Comparison of ENCODE assay signal across 8 mouse cellular contexts in genomic region chr9:37528225-37528970, GRCm38 (mm10). TPM values are rescaled to one million over a fixed set of nuclear protein-coding genes. Genes with fewer than 3 reads are reported as not detected.
DNase-seq lines count a peak whose midpoint lies in the region; ATAC-seq and TF ChIP-seq lines count a peak whose summit lies in the region.

No protein-coding gene starts in this region.

- H3K4me3 ChIP-seq in spleen, adult 2 months (ENCODE audit: extremely low read depth, insufficient read depth, insufficient read length): peak overlapping the region; percentile 29; the same call in 1 of the 2 replicates
- peak overlapping the region; percentile 7 for H3K4me3 ChIP-seq in intestine, embryonic 14.5 days (ENCODE audit: low read depth, low read length)

- 47% methylated on average over 9 of the region's 9 CpGs for WGBS in spleen, adult 2 months
- 30% methylated on average over 9 of the region's 9 CpGs for whole genome bisulfite sequencing in intestine, embryonic 14.5 days

- H3K4me2 ChIP-seq in intestine, embryonic 14.5 days (ENCODE audit: low read length): peak overlapping the region; percentile 13; the same call in 1 of the 2 replicates

- peaks cover 7% of the 10 kb centered on the region for H3K27me3 ChIP-seq in spleen, adult 2 months (ENCODE audit: control insufficient read depth, insufficient read depth, low read length)
- H3K27me3 ChIP-seq in intestine, embryonic 14.5 days (replicated peaks; ENCODE audit: control insufficient read depth, insufficient read depth, low read length): peaks cover 56% of the 10 kb centered on the region

- no peak overlapping the region for H3K9ac ChIP-seq in intestine, embryonic 14.5 days (ENCODE audit: low read length)

- H3K9me3 ChIP-seq in intestine, embryonic 14.5 days (ENCODE audit: control insufficient read depth, low read length): peaks cover 3% of the 10 kb centered on the region; the same call in 1 of the 2 replicates

- H3K36me3 ChIP-seq in spleen, adult 2 months (ENCODE audit: control insufficient read depth, insufficient read depth, low read length): peaks cover 2% of the 10 kb centered on the region; the same call in 1 of the 2 replicates
- peaks cover 19% of the 10 kb centered on the region for H3K36me3 ChIP-seq in intestine, embryonic 14.5 days (ENCODE audit: control insufficient read depth, insufficient read depth, low read length)

- H3K4me1 ChIP-seq in spleen, adult 2 months (ENCODE audit: control insufficient read depth, insufficient read depth, insufficient read length): peaks cover 4% of the 10 kb centered on the region; the same call in 1 of the 2 replicates
- peaks cover 12% of the 10 kb centered on the region; the same call in 1 of the 2 replicates for H3K4me1 ChIP-seq in intestine, embryonic 14.5 days (replicated peaks; ENCODE audit: control insufficient read depth, insufficient read depth, low read length)

- no peak for TF ChIP-seq POLR2A in spleen, adult 2 months (IDR thresholded peaks at IDR 0.05; ENCODE audit: low read depth, low read length)

- no peak for DNase-seq in spleen, adult 2 months (ENCODE audit: low read depth in 1 of 2, low spot score in 2 of 2)
- DNase-seq in spleen, postnatal 14 days (ENCODE audit: low spot score in 2 of 2): no peak
- no peak for DNase-seq in intestine, embryonic 14.5 days (ENCODE audit: low spot score)
- DNase-seq in lung, adult 18-20 months: peak; percentile 54 to 80
- DNase-seq in testis, postnatal 10 days (ENCODE audit: low spot score): peak; percentile 32
- DNase-seq in cerebellum, adult 9-10 months: no peak
- no peak for DNase-seq in thymus, postnatal 10 days (ENCODE audit: low spot score in 2 of 2)

- no peak overlapping the region for H3K27ac ChIP-seq in spleen, adult 2 months (ENCODE audit: insufficient read depth, low read length)
- peak overlapping the region; percentile 36; the same call in 1 of the 2 replicates for H3K27ac ChIP-seq in intestine, embryonic 14.5 days (ENCODE audit: low read depth)

- no peak for TF ChIP-seq CTCF in spleen, adult 2 months (IDR thresholded peaks at IDR 0.05; ENCODE audit: extremely low read depth, insufficient read depth, insufficient read length, insufficient replicate concordance)

- ATAC-seq in intestine, embryonic 14.5 days (replicated peaks; ENCODE audit: low FRiP score, low TSS enrichment, low read depth): no peak
- ATAC-seq in erythroblast, adult 5-6 weeks (replicated peaks; ENCODE audit: low FRiP score, poor library complexity, severe bottlenecking): no peak

RNA-seq across cellular contexts. Expression of gene Esam, which starts 0.5 kb away (rescaled TPM):
- polyA plus RNA-seq in spleen, adult 2 months (2012; rRNA removed): 19.2 and 19.6 TPM in 2 replicates
- 47.2 and 50.4 TPM in 2 replicates for polyA plus RNA-seq in intestine, embryonic 14.5 days (2014; fragmentation: Nextera tagmentation; extraction: Ambion mirVana)
- total RNA-seq in erythroblast, adult 5-6 weeks (2015; ENCODE audit: low replicate concordance): not detected in 2 replicates
- 0.42 TPM in 1 of 2 replicates, not detected in the other for total RNA-seq in erythroblast, adult 5-6 weeks (2017; ENCODE audit: low replicate concordance)

RNA-seq across cellular contexts. Expression of gene Vsig2, which starts 10.7 kb away (rescaled TPM):
- 2.1 and 3.7 TPM in 2 replicates for polyA plus RNA-seq in spleen, adult 2 months (2012; rRNA removed)
- 2.9 and 6.3 TPM in 2 replicates for polyA plus RNA-seq in intestine, embryonic 14.5 days (2014; fragmentation: Nextera tagmentation; extraction: Ambion mirVana)
- total RNA-seq in erythroblast, adult 5-6 weeks (2015; ENCODE audit: low replicate concordance): not detected in 2 replicates
- total RNA-seq in erythroblast, adult 5-6 weeks (2017; ENCODE audit: low replicate concordance): not detected in 2 replicates

RNA-seq across cellular contexts. Expression of gene Nrgn, which starts 24.3 kb away (rescaled TPM):
- 35.3 and 45.1 TPM in 2 replicates for polyA plus RNA-seq in spleen, adult 2 months (2012; rRNA removed)
- 2.5 and 3.4 TPM in 2 replicates for polyA plus RNA-seq in intestine, embryonic 14.5 days (2014; fragmentation: Nextera tagmentation; extraction: Ambion mirVana)
- total RNA-seq in erythroblast, adult 5-6 weeks (2015; ENCODE audit: low replicate concordance): 1.7 TPM in 1 of 2 replicates, not detected in the other
- total RNA-seq in erythroblast, adult 5-6 weeks (2017; ENCODE audit: low replicate concordance): 2.9 TPM in 1 of 2 replicates, not detected in the other

RNA-seq across cellular contexts. Expression of gene Siae, which starts 27.1 kb away (rescaled TPM):
- polyA plus RNA-seq in spleen, adult 2 months (2012; rRNA removed): 3.5 and 3.8 TPM in 2 replicates
- polyA plus RNA-seq in intestine, embryonic 14.5 days (2014; fragmentation: Nextera tagmentation; extraction: Ambion mirVana): 12.2 and 13.0 TPM in 2 replicates
- total RNA-seq in erythroblast, adult 5-6 weeks (2015; ENCODE audit: low replicate concordance): 1.7 and 1.9 TPM in 2 replicates
- total RNA-seq in erythroblast, adult 5-6 weeks (2017; ENCODE audit: low replicate concordance): 1.4 and 2.6 TPM in 2 replicates

RNA-seq across cellular contexts. Expression of gene Msantd2, which starts 39.3 kb away (rescaled TPM):
- 18.6 and 21.8 TPM in 2 replicates for polyA plus RNA-seq in spleen, adult 2 months (2012; rRNA removed)
- polyA plus RNA-seq in intestine, embryonic 14.5 days (2014; fragmentation: Nextera tagmentation; extraction: Ambion mirVana): 28.7 and 29.5 TPM in 2 replicates
- total RNA-seq in erythroblast, adult 5-6 weeks (2015; ENCODE audit: low replicate concordance): 2.3 and 2.5 TPM in 2 replicates
- total RNA-seq in erythroblast, adult 5-6 weeks (2017; ENCODE audit: low replicate concordance): 8.2 and 10.7 TPM in 2 replicates

Comparison
In these comparisons a context has a peak if more than half of its experiments do, and no peak if none do; other contexts are left out.
1. DNase-seq: peak in lung, adult 18-20 months (2 of 2) and testis, postnatal 10 days (single experiment); none in spleen, adult 2 months (0 of 2), spleen, postnatal 14 days (0 of 2), intestine, embryonic 14.5 days (single experiment), cerebellum, adult 9-10 months (single experiment) and thymus, postnatal 10 days (0 of 2).